ENCODE assay signal across 10 mouse cellular contexts in the genomic region with DNA sequence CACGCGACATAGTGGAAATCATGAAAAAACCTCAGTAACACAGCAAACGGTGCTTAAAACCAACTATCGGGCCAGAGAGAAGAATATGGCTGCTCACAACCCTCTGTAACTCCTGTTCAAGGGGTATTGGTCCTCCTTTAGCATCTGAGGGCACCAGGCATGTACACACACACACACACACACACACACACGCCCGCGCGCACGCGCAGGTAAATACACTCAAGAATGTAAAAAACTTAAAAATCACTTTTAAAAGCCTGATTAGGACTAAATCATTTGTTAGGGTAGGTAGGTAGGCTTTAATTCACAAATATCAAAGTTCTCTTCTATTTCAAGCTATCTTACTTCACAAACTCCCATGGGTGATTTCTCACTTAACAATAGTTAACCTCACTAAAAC. TPM values are rescaled to one million over a fixed set of nuclear protein-coding genes. Genes with fewer than 3 reads are reported as not detected.
A peak's percentile ranks its signal among the peaks of the same experiment; 100 is the strongest.
DNase-seq lines count a peak whose midpoint lies in the region; ATAC-seq and TF ChIP-seq lines count a peak whose summit lies in the region.
"Had no signal": no experiment of that assay in that cellular context is flagged by ENCODE, and none has a peak within 500 bp of the region (broad histone marks: within the 10 kb centered on the region; RNA-seq: fewer than 3 reads in every experiment).

No protein-coding gene starts in this region.

- no peaks in the 10 kb centered on the region for H3K9me3 ChIP-seq in forebrain, embryonic 15.5 days
- H3K9me3 ChIP-seq in liver, embryonic 13.5 days (replicated peaks) = no peaks in the 10 kb centered on the region

- H3K27me3 ChIP-seq in forebrain, embryonic 15.5 days = no peaks in the 10 kb centered on the region
- H3K27me3 ChIP-seq in liver, embryonic 13.5 days = no peaks in the 10 kb centered on the region

- H3K27ac ChIP-seq in gastrocnemius, adult 2 months = peak overlapping the region; percentile 90
- no peak overlapping the region for H3K27ac ChIP-seq in forebrain, embryonic 15.5 days (replicated peaks)
- H3K27ac ChIP-seq in liver, embryonic 13.5 days = peak overlapping the region; percentile 94; the same call in 1 of the 2 replicates

- H3K9ac ChIP-seq in forebrain, embryonic 15.5 days (replicated peaks) = no peak overlapping the region
- peak overlapping the region; percentile 99 for H3K9ac ChIP-seq in liver, embryonic 13.5 days

- no peak for ATAC-seq in forebrain, embryonic 15.5 days (replicated peaks)
- no peak for ATAC-seq in liver, embryonic 13.5 days (ENCODE audit: low read depth)

- no peak for TF ChIP-seq CTCF in gastrocnemius, adult 2 months (IDR thresholded peaks at IDR 0.05)

- H3K4me3 ChIP-seq in gastrocnemius, adult 2 months = peak overlapping the region; percentile 99
- H3K4me3 ChIP-seq in forebrain, embryonic 15.5 days = peak overlapping the region; percentile 64; the same call in 1 of the 2 replicates
- H3K4me3 ChIP-seq in liver, embryonic 13.5 days (replicated peaks) = peak overlapping the region; percentile 97

- peak overlapping the region; percentile 55 for H3K4me2 ChIP-seq in forebrain, embryonic 15.5 days (replicated peaks)
- H3K4me2 ChIP-seq in liver, embryonic 13.5 days = peak overlapping the region; percentile 95

- peaks cover 26% of the 10 kb centered on the region for H3K4me1 ChIP-seq in forebrain, embryonic 15.5 days
- H3K4me1 ChIP-seq in liver, embryonic 13.5 days (replicated peaks) = peaks cover 63% of the 10 kb centered on the region

- no peaks in the 10 kb centered on the region for H3K36me3 ChIP-seq in forebrain, embryonic 15.5 days
- H3K36me3 ChIP-seq in liver, embryonic 13.5 days = no peaks in the 10 kb centered on the region

- intact Hi-C loops in gastrocnemius, adult 2 months (cut with DNase I) = no loop called here

- WGBS in forebrain, embryonic 15.5 days = 92% methylated on average over 10 of the region's 10 CpGs
- WGBS in liver, embryonic 13.5 days (ENCODE audit: insufficient replicate concordance) = 91% methylated on average over 10 of the region's 10 CpGs

- DNase-seq in gastrocnemius, adult 2 months = no peak
- no peak for DNase-seq in gastrocnemius, postnatal 25 days
- peak; percentile 66 for DNase-seq in A20 (ENCODE audit: low read depth, low spot score)
- DNase-seq in liver, embryonic 13.5 days = no peak
- no peak for DNase-seq in urinary bladder, postnatal 4 days (ENCODE audit: low spot score in 2 of 2)
- DNase-seq in cerebellum, postnatal 14 days = no peak
- no peak for DNase-seq in adrenal gland, adult 8-10 months
- DNase-seq: adrenal gland, postnatal 10 days; kidney, postnatal 36 days had no signal

RNA-seq across cellular contexts. Expression of a gene that starts 1.8 kb away (rescaled TPM):
- total RNA-seq in gastrocnemius, adult 2 months (2021) = 10 to 100 TPM; 60.3 to 74.7 TPM
- 10 to 100 TPM; 56.5 to 58.2 TPM for total RNA-seq in gastrocnemius, postnatal 25 days (2021)
- 180 and 199 TPM in 2 replicates for polyA plus RNA-seq in forebrain, embryonic 15.5 days (2015; fragmentation: Nextera tagmentation; extraction: Ambion mirVana)
- polyA plus RNA-seq in liver, embryonic 13.5 days (2015; fragmentation: Nextera tagmentation; extraction: Ambion mirVana) = 56.7 and 63.5 TPM in 2 replicates
- 100 to 1,000 TPM; 136 to 165 (median 160) TPM for total RNA-seq in adrenal gland, adult 8-10 months (2022)

RNA-seq across cellular contexts. Expression of a gene that starts 58.6 kb away (rescaled TPM):
- 10 to 100 TPM; 90.6 to 99.5 TPM for total RNA-seq in gastrocnemius, adult 2 months (2021)
- total RNA-seq in gastrocnemius, postnatal 25 days (2021) = 10 to 100 TPM; 68.5 to 72.2 TPM
- 27.6 and 29.8 TPM in 2 replicates for polyA plus RNA-seq in forebrain, embryonic 15.5 days (2015; fragmentation: Nextera tagmentation; extraction: Ambion mirVana)
- polyA plus RNA-seq in liver, embryonic 13.5 days (2015; fragmentation: Nextera tagmentation; extraction: Ambion mirVana) = 8.2 and 10.9 TPM in 2 replicates
- 100 to 1,000 TPM in 2 of 4 experiments, 10 to 100 TPM in 2; 83.2 to 102 (median 95.5) TPM for total RNA-seq in adrenal gland, adult 8-10 months (2022)
